Mouse (Mus musculus) embryo, embryonic 11.5 days (tissue): ENCODE results near the gene Ctu2.

ENCODE experiments used
- DNase-seq: peaks from one replicate; pipeline ENCODE4 v3.0.0-alpha.2; 2012; ENCODE audit warnings: low read depth, low spot score

Gene Ctu2

DNA sequence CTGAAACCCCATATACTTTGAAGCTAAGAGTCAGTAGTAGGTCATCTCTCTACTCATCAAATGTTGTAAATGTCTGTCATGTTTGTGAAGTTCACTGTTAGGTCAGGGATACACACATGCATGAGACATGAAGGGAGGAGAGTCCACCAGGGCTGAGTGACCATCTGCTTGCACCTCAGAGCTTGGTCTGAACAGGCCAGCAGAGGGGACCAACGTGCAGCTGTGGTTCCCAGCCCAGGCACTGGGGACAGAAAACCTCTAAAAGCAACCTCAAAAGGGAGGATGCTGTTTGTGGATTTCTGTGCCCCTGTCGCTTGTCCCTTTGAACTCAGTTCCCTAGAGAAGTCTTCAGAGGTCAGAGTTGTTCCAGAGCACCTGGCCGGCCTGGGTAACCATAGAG lies 30.7 kb upstream of the Ctu2 start:
- DNase-seq: no peak

DNA sequence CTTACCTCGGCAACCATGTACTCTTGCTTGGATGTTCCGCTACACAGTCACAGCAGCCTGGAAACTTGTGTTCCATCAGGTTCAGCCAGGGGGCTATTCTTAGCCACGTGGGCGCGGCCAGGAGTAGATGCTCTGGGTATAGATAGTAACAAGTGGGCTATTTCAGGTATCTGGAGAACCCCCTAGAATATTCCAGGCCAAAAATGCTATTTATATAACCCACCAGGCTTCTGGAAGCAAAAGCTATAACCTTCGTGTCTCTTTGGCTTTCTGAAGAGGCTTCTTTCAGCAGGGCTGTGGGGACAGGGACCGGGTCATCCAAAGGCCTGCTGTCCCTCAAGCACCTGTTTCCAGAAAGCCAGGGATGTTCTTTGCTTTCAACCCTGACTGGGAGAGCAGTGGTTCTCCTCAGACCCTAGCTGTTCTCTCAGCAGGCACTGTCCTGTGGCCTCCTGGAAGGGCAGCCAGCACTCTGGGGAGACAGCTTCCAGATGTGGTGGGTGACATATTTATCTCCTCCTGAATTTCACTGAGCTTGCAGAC lies 24.7 kb upstream of the Ctu2 start:
- DNase-seq: no peak

DNA sequence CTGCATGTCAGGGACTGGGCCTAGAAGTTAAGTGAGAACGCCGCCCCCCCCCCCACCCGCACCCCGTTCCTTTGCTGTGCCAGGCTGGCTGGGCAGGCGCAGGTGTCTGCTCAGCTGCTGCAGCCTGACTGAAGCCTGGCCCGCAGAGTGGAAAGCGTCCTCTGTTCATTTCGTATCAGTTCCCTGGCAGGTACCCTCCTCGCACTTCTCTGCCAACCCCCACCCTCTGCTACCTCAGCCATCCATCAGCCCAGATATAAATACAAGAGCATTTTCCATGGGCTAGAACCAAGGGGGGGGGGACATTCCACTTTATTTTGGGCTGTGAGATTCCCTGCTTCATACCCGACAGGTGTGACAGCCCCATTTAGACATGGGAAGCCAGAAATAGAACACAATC lies 23.8 kb upstream of the Ctu2 start:
- DNase-seq: no peak

DNA sequence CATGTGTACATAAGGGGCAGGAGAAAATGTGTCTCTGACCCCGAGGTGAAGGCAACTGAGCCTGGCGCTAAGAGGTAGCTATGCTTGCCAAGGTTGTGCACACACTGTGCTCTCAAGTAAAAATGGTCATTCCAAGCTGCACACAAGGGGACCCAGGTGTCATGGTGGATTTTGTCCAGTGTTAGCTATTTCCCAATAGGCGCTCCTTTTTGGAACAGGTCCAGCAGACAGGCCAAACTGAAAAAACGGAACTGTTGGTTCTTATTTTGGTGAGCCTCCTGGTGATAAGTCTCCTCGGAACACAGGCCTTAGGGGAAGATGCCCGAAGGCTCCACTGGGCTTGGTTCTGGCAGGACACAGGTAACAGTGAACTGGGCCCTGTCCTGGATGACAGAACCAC lies 21.5 kb upstream of the Ctu2 start:
- DNase-seq: no peak

DNA sequence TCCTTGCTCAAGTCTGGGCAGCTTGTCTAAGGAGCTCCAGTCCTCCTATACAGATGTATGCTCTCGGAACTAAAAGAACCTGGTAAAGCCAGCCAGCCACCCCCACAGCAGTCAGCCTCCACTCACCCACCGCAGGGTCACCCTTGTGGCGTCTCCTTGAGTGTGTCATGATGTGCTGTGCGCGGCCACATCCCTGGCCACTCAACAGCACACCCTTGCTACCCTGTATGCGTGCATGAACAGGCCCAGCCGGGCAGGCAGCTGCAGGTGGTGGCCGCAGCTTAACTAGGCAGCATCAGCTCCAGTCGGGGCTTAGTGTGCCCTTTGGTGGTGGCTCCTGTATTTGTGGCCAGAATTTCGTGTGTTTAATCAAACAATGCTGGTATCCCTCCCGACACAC lies 18.8 kb upstream of the Ctu2 start:
- no peak for DNase-seq

DNA sequence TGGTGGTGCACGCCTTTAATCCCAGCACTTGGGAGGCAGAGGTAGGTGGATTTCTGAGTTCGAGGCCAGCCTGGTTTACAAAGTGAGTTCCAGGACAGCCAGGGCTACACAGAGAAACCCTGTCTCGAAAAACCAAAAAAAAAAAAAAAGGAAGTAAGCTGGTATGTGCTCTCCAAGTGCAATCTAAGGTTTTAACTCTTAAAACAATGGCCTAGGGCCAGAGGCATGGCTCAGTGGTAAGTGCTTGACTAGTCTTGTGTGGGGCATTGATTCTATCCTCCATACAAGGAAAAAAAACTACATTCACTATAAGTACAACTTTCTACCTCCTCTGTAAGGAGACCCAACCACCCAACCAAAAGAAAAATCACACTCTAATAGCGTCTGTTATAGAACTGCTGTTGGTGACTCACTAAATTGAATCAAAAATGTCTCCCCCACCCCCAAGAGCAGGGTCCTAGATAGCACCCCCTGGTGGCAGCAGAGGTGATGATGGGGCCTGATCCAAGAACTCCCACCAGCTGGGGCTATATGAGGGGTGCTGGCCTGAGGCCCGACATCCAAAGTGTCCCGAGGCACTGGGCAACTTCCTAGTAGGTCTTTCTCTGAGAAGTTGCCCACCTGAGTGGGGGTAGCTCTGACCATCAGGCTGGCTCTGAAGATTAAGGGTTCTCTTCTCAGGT lies 16.6 kb upstream of the Ctu2 start:
- no peak for DNase-seq

DNA sequence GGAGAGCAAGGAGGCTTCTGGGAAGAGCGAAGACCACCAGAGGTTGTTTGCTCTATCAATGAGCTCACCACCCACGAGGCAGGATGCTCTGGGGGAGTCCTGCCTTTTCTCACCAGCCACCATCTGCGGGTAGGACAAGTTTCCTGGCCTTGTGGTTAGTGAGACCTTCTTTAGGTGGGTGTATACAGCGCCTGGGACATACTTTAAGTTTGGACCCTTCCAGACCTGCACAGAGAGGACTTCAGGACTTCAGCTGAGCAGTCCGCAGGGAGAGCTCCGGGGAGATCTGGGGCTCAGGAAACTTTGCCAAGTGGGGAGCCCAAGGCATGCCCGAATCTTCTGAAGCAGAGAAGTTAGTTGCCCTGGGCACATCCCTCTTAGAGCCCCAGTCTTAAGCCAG lies 16.0 kb upstream of the Ctu2 start:
- DNase-seq: no peak

DNA sequence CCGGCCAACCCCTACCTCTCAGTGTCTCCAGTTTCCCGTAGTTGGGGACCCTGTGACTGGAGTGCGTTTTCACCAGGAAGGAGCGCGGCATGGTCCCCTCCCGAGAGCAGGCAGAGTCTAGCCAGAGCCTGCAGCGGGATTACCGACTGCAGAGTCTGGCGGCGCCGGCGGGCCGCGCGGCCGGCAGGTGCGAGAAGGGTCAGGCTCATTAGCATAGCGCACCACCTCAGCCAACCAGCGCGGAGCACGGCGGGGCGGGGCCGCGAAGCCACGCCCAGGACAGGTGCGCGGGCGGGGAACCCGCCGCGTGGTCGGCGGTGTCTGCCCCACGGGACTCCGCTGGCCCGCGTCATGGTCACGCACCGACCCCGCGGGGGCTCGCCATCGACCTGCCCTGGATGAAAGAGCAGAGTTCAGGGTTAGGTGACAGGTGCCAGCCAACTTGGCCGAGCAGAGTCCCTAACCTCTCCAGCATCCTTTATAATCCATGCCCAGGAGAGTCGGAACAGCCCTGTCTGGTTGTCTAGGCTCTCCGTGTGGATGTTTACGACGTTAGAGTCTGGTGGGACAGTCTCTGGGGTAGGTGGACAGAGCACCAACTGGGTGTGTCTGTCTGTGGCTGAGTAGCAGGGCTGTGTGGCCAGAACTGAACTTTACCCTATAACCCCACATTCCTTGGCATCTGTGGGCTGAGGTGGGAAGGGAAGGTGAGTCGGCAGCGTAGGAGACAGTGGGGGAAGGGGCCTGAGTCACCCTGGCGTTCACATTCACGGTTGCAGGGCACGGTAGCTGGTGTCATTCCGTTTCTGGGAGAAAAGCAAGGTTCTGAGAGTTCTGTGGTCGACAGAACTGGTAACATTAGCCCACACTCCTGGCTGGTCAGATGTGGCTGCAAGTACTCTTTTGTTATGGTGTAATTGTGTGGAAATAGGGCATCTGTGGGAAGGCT lies 15.1 kb upstream of the Ctu2 start, which contains the start of gene Snai3:
TSS of gene Snai3 (minus strand) at position 210 of the 949 bp plus-strand sequence.
- no peak for DNase-seq

DNA sequence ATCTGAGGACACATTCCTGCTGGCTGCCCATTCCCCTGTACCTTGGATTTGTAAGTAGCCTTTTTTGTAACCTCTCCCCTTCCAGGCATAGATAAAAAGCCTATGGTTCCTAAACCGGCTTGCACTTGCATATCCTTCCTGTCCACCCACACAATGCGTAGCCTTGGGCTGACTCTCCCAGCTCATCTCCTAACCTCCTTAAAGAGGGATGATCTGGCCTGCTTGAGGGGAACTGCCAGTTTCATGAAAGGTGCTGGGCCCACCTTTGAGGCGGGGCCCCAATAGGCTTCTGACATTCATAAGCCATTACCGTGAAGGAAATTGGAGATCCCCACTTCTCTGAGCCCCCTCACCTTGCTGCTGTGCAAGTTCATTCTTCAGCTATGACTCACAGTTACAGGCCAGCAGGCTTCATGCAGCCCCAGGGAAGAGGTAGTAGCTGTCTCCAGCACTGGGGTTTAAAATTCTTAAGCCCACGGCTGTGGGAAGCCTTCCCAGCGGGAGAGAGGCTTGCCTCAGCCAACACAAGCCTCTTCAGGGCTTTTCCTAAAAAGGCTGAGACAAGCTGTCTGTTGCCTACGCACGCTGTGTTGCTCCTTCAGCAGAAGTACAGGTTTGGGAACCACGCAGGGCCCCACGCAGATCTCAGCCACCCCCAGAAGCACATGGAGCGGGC lies 14.3 kb upstream of the Ctu2 start:
- DNase-seq: no peak

DNA sequence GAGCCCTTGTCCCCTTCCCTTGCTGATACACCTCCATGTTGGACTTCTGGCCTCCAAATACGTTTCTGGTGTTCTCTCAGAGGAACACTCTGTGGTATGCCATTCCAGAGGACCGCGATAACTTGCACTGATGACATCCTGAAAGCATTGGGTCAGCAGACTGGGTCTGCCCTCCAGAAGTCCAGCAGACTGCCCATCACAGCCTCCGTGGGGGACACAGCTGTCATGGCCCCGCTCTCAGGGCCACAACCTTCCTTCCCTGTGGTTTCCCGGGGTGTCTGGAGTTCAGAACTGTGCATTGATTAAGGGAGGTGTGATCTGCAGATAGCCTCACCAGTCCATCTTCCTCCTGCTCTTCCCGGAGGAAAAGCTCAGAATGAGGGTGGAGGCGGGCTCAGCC lies 13.4 kb upstream of the Ctu2 start:
- no peak for DNase-seq

DNA sequence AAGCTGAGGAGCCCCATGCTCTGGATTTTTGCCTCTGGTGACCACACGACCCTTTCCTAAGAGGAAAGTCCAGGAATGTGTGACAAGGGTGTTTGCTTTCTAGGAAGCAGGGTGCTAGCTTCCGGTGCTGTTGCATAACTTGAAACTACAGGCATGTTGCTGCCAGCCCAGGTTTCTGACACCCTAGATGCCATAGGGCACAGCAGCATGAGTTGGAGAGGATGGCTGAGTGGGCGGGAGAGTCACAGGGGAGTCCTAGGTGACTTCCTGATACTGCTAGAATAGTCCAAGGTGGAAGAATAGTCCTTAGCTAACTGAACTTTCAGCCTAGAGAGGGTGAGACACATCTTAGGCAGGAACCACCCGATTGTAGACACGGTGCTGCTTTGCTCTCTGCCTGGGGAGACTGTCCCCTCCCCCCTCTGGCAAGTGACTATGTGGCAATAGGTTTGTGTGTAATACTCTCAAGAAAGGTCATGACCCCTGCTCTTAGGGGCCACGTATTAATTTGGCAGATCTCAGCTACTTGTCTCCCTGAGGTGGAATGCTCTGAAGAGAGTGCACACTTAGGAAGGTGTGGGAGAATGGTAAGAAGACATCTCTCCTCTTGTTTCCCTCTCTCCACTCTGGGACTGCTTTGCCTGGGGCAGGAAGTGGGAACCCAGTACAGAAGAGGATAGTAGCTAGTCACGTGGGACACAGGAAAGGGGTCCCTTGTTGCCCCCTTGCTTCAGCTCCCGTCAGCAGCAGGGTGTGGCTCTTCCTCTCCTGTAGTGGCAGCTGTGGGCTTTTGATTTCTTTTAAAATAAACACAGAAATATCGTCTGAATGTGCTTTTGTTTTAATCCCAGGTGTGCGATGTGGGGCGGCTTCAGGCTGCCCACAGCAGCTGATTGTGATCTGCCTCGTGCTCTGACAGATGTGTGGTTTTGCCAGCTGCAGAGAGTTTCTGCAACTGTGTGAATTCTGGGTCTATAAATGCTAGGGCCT lies 12.0 kb upstream of the Ctu2 start:
- DNase-seq: no peak

DNA sequence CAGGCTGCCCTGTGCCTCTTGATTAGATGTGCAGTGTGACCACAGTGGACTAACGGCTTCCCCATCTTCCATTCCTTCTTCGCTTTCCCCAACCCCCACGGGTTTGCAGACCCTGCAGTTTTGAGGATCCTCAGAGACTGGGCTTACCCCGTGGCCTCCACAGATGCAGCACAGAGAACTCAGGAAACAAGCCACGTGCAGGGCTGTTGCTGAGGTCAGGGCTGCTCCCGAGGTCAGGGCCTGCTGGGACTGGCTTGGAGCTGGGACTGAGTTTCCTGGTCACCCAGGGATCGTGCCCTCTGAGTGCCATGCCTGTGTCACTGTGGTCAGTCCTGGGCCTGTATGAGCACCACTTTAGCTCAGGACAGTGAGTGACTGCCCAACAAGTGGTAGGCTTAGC lies 11.0 kb upstream of the Ctu2 start:
- no peak for DNase-seq

DNA sequence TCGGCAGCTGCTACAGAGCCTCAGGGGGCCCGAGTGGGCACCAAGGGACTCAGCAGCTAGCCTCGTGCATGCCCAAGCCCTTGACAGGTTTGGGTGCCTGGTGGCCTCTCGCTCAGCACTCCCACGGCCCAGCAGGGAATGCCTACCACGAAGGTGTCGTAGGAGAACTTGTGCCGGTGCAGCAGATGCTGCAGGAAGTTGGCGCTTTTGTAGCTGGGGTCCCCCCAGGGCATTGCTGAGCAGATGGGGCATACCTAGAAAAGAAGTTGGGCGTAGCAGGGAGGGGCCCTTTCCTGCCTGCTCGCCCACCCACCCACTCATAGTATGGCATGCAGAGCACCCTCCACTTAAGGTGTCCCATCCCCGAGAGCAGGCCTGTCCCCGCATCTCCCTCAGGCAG lies 8.1 kb upstream of the Ctu2 start:
- no peak for DNase-seq

DNA sequence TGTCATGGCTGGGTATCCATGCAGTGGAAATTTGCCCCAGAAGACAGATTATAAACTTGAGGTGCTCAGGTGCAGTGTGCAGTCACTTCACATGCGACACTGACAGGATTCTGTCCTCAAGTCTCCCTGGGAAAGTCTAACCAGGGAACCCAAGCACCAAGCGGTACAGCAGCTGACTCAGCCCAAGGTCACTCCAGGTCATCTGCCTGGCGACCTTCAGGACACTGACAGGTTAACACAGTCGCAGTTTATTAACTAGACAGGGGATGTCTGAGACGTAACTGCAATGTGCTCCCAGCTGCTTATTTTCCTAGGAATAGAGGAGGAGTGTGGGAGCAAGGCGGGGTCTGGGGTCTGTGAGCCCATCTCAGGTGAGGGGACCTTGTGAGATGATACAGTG lies 6.5 kb upstream of the Ctu2 start:
- no peak for DNase-seq

DNA sequence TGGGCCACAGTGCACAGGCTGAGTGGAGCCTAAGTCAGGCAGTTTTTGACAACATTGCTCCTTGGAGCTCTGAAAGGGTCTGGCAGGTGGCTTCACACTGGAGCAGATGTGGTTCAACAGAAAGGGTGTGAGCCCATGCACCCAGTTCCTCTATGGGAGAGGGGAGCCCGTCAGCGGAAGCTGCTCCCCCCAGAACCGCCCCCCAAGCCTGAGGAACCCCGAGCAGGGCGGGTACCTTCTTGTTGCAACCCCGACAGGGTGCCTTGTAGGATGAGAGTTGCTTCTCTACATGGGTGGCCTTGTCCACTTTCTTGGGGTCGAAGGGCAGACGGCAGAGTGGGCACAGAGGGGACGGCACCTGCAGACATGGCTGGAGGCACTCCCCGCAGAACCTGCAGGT lies 6.0 kb upstream of the Ctu2 start:
- no peak for DNase-seq

DNA sequence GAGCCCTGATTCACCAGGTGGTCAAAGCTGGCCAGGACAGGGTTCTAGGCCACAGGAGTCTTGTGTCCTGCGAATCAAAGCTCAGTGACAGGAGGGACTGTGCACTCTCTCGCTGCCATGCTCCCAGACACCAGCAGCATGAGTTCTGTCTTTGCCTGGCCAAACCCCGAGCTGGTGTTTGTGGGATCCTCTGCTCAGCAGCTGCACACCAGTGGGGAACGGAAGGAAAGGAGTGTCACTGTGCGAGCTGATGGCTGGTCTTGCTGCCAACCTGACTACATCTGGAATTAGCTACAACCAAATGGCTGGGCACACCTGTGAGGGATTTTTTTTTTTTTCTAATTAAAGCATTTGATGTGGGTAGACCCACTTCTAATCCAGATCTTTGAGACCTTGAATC lies 5.3 kb upstream of the Ctu2 start:
- no peak for DNase-seq

DNA sequence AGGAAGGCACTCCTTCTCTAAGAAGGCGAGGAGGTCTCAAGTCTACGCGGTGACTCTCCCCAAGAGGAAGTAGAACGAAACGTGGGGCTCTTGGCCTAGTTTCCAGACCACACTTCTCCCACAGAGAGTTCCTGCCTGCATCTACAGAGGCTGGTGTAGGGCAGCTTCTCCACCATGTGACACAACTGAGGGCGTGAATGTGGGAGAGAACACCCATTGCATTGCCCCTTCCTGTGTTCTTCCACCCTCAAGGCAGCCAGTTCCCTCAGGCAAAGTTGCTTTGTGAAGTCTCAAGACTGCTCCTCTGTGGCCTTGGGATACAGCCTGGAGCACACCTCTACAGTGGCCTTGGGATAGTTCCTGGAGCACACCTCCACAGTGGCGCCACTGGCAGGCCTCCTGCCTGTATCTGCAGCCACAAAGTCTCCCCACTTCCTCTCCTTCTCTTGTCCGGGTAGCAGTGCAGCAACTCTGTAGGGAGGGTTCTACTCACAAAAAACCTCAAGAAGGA lies 2.0 kb upstream of the Ctu2 start:
- no peak for DNase-seq

DNA sequence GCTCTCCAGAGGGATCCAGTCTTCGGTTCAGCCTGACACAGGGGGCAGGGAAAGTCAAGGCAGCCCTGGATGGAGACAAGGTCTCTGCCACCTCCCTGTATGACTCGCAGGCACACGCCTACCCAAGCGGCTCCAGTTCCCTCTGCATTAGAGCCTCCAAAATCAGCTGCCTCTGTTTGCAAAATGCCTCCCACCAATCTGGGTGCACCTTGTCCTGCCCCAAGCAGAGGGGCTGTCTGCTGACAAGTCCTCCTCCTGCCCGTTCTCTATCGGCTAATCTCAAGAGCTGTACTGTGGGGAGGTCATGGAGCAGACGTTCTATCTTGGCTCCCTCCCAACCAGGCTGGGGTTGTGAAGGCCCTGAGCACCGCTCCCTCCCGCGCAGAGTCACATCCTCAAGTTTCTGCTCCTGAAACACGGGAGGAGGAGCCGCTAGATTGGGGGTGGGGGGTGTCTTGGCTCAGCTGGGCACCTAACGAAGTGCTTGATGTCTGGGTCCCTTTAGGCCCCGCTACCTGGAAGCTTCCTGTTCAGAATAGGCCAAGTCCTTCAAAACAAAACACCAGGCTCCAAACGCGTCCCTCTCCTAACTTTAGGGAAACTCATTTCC lies 887 bp upstream of the Ctu2 start:
- DNase-seq: no peak

DNA sequence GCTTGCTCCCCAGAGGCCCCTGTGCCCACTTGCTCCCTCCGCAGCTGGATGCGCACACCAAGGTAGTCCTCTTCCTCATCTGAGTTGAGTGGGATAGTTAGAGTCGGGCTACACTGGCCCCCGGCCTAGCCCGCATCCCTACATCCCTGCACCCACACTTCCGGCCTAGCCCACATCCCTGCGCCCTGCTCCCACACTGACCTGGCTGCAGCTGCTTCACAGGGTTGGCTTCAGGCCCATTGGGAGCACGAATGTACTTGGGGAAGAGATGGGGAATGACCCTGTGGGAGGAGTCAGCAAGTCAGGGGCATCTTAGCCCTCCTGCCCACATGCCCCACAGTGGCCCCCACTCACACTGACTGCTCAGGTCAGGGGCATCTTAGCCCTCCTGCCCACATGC lies 6.5 kb downstream of the Ctu2 start:
- no peak for DNase-seq

DNA sequence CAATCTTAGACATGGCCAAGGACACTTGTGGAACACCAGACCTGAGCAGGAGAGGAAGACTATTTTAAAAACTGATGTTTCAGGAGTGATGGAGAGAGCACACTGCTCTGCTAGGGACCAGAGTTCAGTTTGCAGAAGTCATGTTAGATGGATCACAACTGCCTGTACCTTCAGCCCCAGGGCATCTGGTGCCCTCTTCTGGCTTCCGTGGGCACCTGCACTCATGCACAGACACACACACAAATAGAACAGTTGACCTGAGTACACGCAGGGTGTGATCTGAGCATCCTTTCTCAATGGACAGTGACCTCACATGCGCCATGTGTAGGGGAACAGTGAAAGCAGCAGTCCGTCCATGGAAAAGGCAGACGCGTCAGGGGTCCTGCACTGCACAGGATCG lies 7.9 kb downstream of the Ctu2 start:
- no peak for DNase-seq
